Mouse (Mus musculus) kidney, postnatal 0 days (tissue): ENCODE measurements around the gene Ndufb4. TPM values are rescaled to one million over a fixed set of nuclear protein-coding genes. Genes with fewer than 3 reads are reported as not detected.
A peak's percentile ranks its signal among the peaks of the same experiment; 100 is the strongest.

Source experiments
- ATAC-seq: fragments of 200-750 bp; cut with Nextera tagmentation; replicated peaks from 2 replicates; pipeline ENCODE4 v1.8.0; 2017; ENCODE audit warnings: low read depth, moderate number of reproducible peaks, moderate TSS enrichment, moderate library complexity; ENCODE audit not compliant: low FRiP score
- DNase-seq: peaks from one replicate; pipeline ENCODE4 v3.0.0-alpha.2; 2016; ENCODE audit warnings: low spot score
- H3K27ac ChIP-seq: fragments of 300-500 bp; sonication (generic); 2 replicates; pipeline ENCODE4 v1.5.1; 2014; ENCODE audit warnings: mild to moderate bottlenecking
- H3K27me3 ChIP-seq: fragments of 300-500 bp; sonication (generic); 2 replicates; pipeline ENCODE4 v1.6.1; 2014; ENCODE audit warnings: low read length, mixed read lengths; ENCODE audit not compliant: insufficient read depth
- H3K36me3 ChIP-seq: fragments of 300-500 bp; sonication (generic); 2 replicates; pipeline ENCODE4 v1.6.1; 2014; ENCODE audit warnings: low read length, mixed read lengths; ENCODE audit not compliant: insufficient read depth
- H3K4me1 ChIP-seq: fragments of 300-500 bp; sonication (generic); replicated peaks from 2 replicates; pipeline ENCODE4 v1.6.1; 2014; ENCODE audit warnings: antibody characterized with exemption, low read length, mixed read lengths; ENCODE audit not compliant: insufficient read depth
- H3K4me2 ChIP-seq: fragments of 300-500 bp; sonication (generic); 2 replicates; pipeline ENCODE4 v1.6.1; 2014; ENCODE audit warnings: mild to moderate bottlenecking, low read length, moderate library complexity, mixed read lengths
- H3K4me3 ChIP-seq: fragments of 300-500 bp; sonication (generic); replicated peaks from 2 replicates; pipeline ENCODE4 v1.5.1; 2014; ENCODE audit warnings: low read depth, low read length
- H3K9ac ChIP-seq: fragments of 300-500 bp; sonication (generic); 2 replicates; pipeline ENCODE4 v1.6.1; 2014; ENCODE audit warnings: low read depth, low read length
- H3K9me3 ChIP-seq: fragments of 300-500 bp; sonication (generic); replicated peaks from 2 replicates; pipeline ENCODE4 v1.6.1; 2016; ENCODE audit warnings: low read length, inconsistent platforms, mixed read lengths
- CTCF ChIP-seq: IDR thresholded peaks from 2 replicates; pipeline ENCODE4 v1.5.1; 2016; ENCODE audit warnings: antibody characterized with exemption, low read depth, mild to moderate bottlenecking, moderate library complexity
- WGBS: fragments of 180-500 bp; shearing (Covaris S2); extraction: QIAGEN DNeasy Blood & Tissue Kit; methylation state at CpG from one replicate; pipeline ENCODE4 v1.1.7; 2014; 5-methylcytosine and 5-hydroxymethylcytosine counted together
- polyA plus RNA-seq: library from polyadenylated mRNA; unstranded; fragments of >200 nt; fragmentation: Nextera tagmentation; extraction: Ambion mirVana; gene quantifications from 2 replicates; pipeline ENCODE4 v1.2.1, GENCODE M21; 2015

Gene Ndufb4
- polyA plus RNA-seq, 1 experiment from 2014 or later, result 159 TPM

DNA sequence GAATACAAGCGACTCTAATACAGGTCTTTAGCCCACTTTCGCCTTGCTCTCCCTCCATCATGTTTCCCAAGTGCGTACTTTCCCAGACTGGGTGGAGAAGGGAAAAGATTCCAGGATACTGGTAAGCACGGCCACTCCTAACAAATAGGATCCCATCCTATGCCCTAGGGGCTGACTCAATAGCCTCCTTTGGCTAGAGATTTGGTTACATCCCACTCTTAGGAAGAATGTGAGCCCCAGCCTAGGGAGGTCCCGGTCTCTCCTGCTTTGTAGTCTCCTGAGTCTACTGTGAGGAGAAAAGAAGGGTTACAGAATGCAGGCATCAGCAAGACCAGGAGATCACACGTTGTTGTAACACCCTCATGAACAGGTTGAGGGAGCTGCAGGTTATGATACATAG is 36.2 kb upstream of the Ndufb4 start:
- H3K9me3 ChIP-seq, result no peaks in the 10 kb centered on the region
- no peaks in the 10 kb centered on the region for H3K4me1 ChIP-seq
- no peak overlapping the region for H3K9ac ChIP-seq
- no peak overlapping the region for H3K27ac ChIP-seq
- DNase-seq (no peak), ATAC-seq (no peak)
- H3K4me3 ChIP-seq, result no peak overlapping the region
- no peaks in the 10 kb centered on the region for H3K27me3 ChIP-seq
- no peak for TF ChIP-seq CTCF
- H3K4me2 ChIP-seq, result no peak overlapping the region
- 76% methylated on average over 6 of the region's 6 CpGs for WGBS
- H3K36me3 ChIP-seq, result no peaks in the 10 kb centered on the region

DNA sequence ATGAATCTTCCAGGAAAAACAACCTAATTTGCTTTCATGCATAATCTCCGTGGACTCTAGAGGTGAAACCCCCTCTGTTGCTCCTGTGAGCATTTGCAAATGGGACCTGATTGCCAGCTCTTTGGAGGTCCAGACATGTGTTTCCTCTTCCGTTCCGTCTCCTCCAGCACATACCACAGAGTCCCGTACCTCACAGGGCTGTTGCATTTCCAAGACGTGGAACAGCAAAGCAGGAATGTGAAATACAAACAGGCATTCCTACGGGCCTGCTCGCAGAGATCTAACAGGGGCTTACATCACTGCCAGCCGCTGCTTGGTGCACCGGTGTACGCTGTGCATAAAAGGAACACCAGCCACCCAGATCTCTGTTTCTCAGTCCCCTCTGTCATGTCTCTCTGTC is 35.7 kb upstream of the Ndufb4 start:
- no peaks in the 10 kb centered on the region for H3K9me3 ChIP-seq
- no peak overlapping the region for H3K4me3 ChIP-seq
- ATAC-seq (no peak), DNase-seq (peak; percentile 33)
- TF ChIP-seq CTCF, result no peak
- H3K27me3 ChIP-seq, result no peaks in the 10 kb centered on the region
- WGBS, result 51% methylated on average over 10 of the region's 10 CpGs
- no peak overlapping the region for H3K9ac ChIP-seq
- no peak overlapping the region for H3K27ac ChIP-seq
- no peak overlapping the region for H3K4me2 ChIP-seq
- H3K4me1 ChIP-seq, result no peaks in the 10 kb centered on the region
- H3K36me3 ChIP-seq, result no peaks in the 10 kb centered on the region

DNA sequence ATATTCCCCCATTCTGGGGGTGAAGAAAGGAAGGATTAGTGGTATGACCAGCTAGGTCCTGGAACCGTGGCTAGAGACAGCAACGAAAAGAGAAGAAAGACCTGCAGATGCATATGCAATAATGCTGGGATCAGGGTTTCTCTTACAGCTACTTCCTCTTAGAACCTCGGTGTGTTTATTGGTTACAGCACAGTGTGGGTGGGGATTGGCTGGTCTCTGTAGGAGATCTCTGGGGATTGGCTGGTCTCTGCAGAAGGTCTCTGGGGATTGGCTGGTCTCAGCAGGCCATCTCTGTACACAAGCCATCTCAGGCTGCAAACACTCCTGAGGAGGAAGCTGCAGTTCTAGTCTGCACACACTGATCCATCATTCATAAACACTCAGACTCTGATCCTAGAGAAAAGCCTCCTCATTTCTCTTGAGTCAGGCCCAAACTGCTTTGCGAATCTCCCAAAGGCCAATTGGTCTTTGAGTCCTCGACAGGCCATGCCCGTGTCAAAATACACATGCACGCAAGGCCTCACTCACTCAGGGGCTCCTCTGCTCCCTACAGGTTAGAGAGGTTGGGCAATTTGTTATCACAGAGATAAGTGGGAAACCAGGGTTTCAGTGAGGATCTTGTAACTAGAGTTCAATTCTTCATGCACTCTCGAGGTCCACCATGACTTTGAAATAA is 35.1 kb upstream of the Ndufb4 start:
- Histone ChIP-seq H3K4me2 (no peak overlapping the region), H3K36me3 (no peaks in the 10 kb centered on the region), H3K27me3 (no peaks in the 10 kb centered on the region), H3K9me3 (no peaks in the 10 kb centered on the region), H3K27ac (no peak overlapping the region), H3K4me1 (no peaks in the 10 kb centered on the region), H3K9ac (no peak overlapping the region), H3K4me3 (no peak overlapping the region)
- ATAC-seq (no peak), DNase-seq (peak; percentile 18)
- 78% methylated on average over 8 of the region's 8 CpGs for WGBS
- no peak for TF ChIP-seq CTCF

DNA sequence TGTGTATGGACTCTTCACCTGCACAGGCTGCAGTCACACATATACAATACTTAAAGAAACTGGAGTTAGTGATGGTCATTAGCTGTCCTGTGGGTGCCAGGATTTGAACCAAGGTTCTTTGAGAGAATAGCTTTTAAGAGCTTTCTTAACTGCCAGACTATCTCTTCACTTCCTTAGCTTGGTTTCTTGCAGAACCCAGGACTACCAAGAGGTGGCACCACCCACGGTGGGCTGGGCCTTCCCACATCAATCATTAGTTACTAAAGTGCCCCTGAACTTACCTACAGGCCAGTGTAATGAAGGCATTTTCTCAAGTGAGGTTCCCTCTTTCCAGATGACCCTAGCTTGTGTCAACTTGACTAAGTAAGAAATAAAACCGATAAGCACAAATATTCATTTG is 33.9 kb upstream of the Ndufb4 start:
- Histone ChIP-seq H3K4me3 (no peak overlapping the region), H3K27ac (no peak overlapping the region), H3K4me1 (0 out of 2 replicates have a peak, but pooled peaks cover 6% of the 10 kb centered on the region), H3K4me2 (no peak overlapping the region), H3K9ac (no peak overlapping the region), H3K36me3 (no peaks in the 10 kb centered on the region), H3K27me3 (no peaks in the 10 kb centered on the region), H3K9me3 (no peaks in the 10 kb centered on the region)
- TF ChIP-seq CTCF, result peak; percentile 55
- no peak for ATAC-seq
- peak; percentile 29 for DNase-seq
- WGBS, result 68% methylated on average over 2 of the region's 2 CpGs

DNA sequence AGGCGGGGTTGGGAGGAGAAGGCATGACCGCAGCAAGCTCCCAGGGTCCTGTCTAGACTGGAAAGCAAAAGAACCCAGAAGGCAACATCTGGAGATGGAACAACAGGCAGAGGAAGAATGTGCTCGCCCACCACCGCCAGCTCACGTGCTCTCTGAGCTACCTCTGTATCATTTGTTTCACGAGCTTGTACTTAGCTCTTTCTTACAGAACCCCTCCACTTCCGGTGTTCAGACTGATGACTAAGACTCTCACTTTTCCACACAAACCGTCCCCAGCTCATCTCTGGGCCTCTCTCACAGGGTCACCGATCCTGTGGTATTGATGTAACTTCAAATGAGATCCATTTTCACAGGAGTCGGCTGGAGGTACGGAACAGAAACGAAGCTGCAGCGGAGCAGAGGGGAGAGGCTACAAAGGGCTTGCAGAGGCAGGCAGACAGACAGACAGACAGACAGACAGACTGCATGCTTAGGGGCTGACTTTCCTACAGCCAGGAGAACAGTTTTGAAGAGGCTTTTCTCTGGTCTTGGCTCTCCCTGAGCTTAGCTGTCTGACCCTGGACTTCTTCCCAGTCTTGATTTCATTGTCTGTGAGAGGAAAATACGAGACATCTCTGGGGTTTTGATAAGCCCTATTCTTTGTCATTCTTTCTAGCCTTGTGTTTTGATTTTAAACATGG is 33.2 kb upstream of the Ndufb4 start:
- DNase-seq (no peak), ATAC-seq (no peak)
- Histone ChIP-seq H3K27ac (no peak overlapping the region), H3K36me3 (no peaks in the 10 kb centered on the region), H3K9ac (no peak overlapping the region), H3K4me2 (no peak overlapping the region), H3K27me3 (no peaks in the 10 kb centered on the region), H3K4me3 (no peak overlapping the region), H3K4me1 (0 out of 2 replicates have a peak, but pooled peaks cover 6% of the 10 kb centered on the region), H3K9me3 (no peaks in the 10 kb centered on the region)
- WGBS, result 58% methylated on average over 14 of the region's 14 CpGs
- TF ChIP-seq CTCF, result no peak

DNA sequence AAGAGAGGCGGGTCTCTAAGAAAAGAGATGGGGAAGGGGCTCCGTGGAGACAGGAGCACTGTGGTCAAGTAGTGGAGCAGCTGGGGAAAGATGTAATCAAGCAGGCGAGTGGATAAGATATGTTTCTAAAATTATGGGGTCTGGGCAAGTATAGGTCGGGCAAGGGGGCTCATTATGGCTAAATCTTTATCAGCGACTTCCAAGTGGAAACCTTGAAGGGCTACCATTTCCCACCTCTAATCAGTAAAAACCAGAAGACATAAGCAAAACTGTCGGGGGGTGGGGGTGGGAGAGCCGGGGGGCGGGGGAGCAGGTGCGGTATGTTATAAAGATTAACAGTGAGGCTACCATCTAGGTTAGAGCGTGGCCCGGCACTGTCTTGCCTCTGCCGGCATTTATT is 32.6 kb upstream of the Ndufb4 start:
- Histone ChIP-seq H3K9me3 (no peaks in the 10 kb centered on the region), H3K4me2 (no peak overlapping the region), H3K4me3 (no peak overlapping the region), H3K9ac (no peak overlapping the region), H3K4me1 (0 out of 2 replicates have a peak, but pooled peaks cover 6% of the 10 kb centered on the region), H3K27ac (no peak overlapping the region), H3K36me3 (no peaks in the 10 kb centered on the region), H3K27me3 (no peaks in the 10 kb centered on the region)
- no peak for TF ChIP-seq CTCF
- ATAC-seq, result no peak
- WGBS, result 85% methylated on average over 12 of the region's 12 CpGs
- no peak for DNase-seq
